Mouse (Mus musculus): ENCODE data around the gene Gm17387.

The Gm17387 gene

GRCm38 (mm10) chr7:141028831-141029230 is at the start of gene Gm17387:
TSS of gene Gm17387 (plus strand) at chr7:141029131.
- DNase-seq = no peak

GRCm38 (mm10) chr7:140981704-140982103 is 47.2 kb upstream of the Gm17387 start:
- DNase-seq = no peak

GRCm38 (mm10) chr7:140982971-140983370 is 46.0 kb upstream of the Gm17387 start:
- no peak for DNase-seq

GRCm38 (mm10) chr7:140987182-140988138 is 41.5 kb upstream of the Gm17387 start:
- no peak for DNase-seq

- DNase-seq = no peak
Measured at GRCm38 (mm10) chr7:140989022-140989421, 39.9 kb upstream of the Gm17387 start.

GRCm38 (mm10) chr7:140990185-140990584 is 38.7 kb upstream of the Gm17387 start:
- DNase-seq = no peak

- DNase-seq = no peak
Measured at GRCm38 (mm10) chr7:140990622-140991021, 38.3 kb upstream of the Gm17387 start.

GRCm38 (mm10) chr7:140991117-140991689 is 37.7 kb upstream of the Gm17387 start:
- no peak for DNase-seq

GRCm38 (mm10) chr7:140997817-140998216 is 31.1 kb upstream of the Gm17387 start:
- DNase-seq = no peak

GRCm38 (mm10) chr7:140998853-140999700 is 29.9 kb upstream of the Gm17387 start:
- DNase-seq = no peak

GRCm38 (mm10) chr7:141000881-141001708 is 27.8 kb upstream of the Gm17387 start:
- no peak for DNase-seq

GRCm38 (mm10) chr7:141003248-141004010 is 25.5 kb upstream of the Gm17387 start:
- no peak for DNase-seq

GRCm38 (mm10) chr7:141006446-141006845 is 22.5 kb upstream of the Gm17387 start:
- DNase-seq = no peak

- DNase-seq = no peak
Measured at GRCm38 (mm10) chr7:141006914-141007313, 22.0 kb upstream of the Gm17387 start.

- DNase-seq = peak; percentile 44
Measured at GRCm38 (mm10) chr7:141008312-141008761, 20.6 kb upstream of the Gm17387 start.

GRCm38 (mm10) chr7:141008938-141009660 is 19.8 kb upstream of the Gm17387 start:
- DNase-seq = peak; percentile 89

- DNase-seq = no peak
Measured at GRCm38 (mm10) chr7:141009665-141010064, 19.3 kb upstream of the Gm17387 start.

- peak; percentile 73 for DNase-seq
Measured at GRCm38 (mm10) chr7:141010593-141010992, 18.3 kb upstream of the Gm17387 start, which contains the start of gene Ifitm3. TSS of gene Ifitm3 (minus strand) at chr7:141010770.

- DNase-seq = no peak
Measured at GRCm38 (mm10) chr7:141011238-141011770, 17.6 kb upstream of the Gm17387 start.
